Mouse (Mus musculus) kidney, adult 2 months (tissue): ENCODE data around the gene Znrf3. TPM values are rescaled to one million over a fixed set of nuclear protein-coding genes. Genes with fewer than 3 reads are reported as not detected.
A peak's percentile ranks its signal among the peaks of the same experiment; 100 is the strongest.

ENCODE experiments used
- DNase-seq: peaks from one replicate; pipeline ENCODE4 v3.0.0; 2021
- H3K27ac ChIP-seq: fragments of 200-500 bp; 2 replicates; pipeline ENCODE4 v1.5.1; 2012; ENCODE audit warnings: low read depth, low read length, control low read depth, inconsistent platforms; ENCODE audit not compliant: insufficient read depth
- H3K27me3 ChIP-seq: fragments of 200-500 bp; replicated peaks from 2 replicates; pipeline ENCODE4 v1.6.1; 2012; ENCODE audit warnings: mild to moderate bottlenecking, moderate library complexity, low read length, inconsistent platforms; ENCODE audit not compliant: control insufficient read depth, insufficient read depth
- H3K36me3 ChIP-seq: fragments of 200-500 bp; 2 replicates; pipeline ENCODE4 v1.6.1; 2012; ENCODE audit warnings: mild to moderate bottlenecking, moderate library complexity, low read length, inconsistent platforms; ENCODE audit not compliant: control insufficient read depth, insufficient read depth
- H3K4me1 ChIP-seq: fragments of 200-500 bp; 2 replicates; pipeline ENCODE4 v1.6.1; 2011; ENCODE audit warnings: low read length; ENCODE audit not compliant: control insufficient read depth, insufficient read depth
- H3K4me3 ChIP-seq: fragments of 200-500 bp; 2 replicates; pipeline ENCODE4 v1.5.1; 2011; ENCODE audit warnings: mild to moderate bottlenecking, low read depth, low read length, control low read depth; ENCODE audit not compliant: insufficient read depth
- CTCF ChIP-seq: fragments of 200-500 bp; conservative IDR thresholded peaks from 2 replicates; pipeline ENCODE4 v1.5.1; 2011; ENCODE audit warnings: low read depth, mild to moderate bottlenecking, control low read depth, low read length, moderate library complexity, mixed read lengths; ENCODE audit not compliant: insufficient read depth, insufficient read length
- POLR2A ChIP-seq: fragments of 200-500 bp; IDR thresholded peaks from one replicate; pipeline ENCODE4 v1.6.1; 2011; ENCODE audit warnings: low read depth, low read length, control low read depth
- WGBS: fragments of 180-500 bp; shearing (Covaris S2); methylation state at CpG from one replicate; pipeline ENCODE4 v1.1.7; 2018; 5-methylcytosine and 5-hydroxymethylcytosine counted together
- polyA plus RNA-seq: library from polyadenylated mRNA; depleted of rRNA; stranded (reverse); fragments of >200 nt; gene quantifications from 2 replicates; pipeline ENCODE4 v1.2.3, GENCODE M21; 2012

Znrf3 gene
- polyA plus RNA-seq, 1 experiment = 6.2 TPM

DNA sequence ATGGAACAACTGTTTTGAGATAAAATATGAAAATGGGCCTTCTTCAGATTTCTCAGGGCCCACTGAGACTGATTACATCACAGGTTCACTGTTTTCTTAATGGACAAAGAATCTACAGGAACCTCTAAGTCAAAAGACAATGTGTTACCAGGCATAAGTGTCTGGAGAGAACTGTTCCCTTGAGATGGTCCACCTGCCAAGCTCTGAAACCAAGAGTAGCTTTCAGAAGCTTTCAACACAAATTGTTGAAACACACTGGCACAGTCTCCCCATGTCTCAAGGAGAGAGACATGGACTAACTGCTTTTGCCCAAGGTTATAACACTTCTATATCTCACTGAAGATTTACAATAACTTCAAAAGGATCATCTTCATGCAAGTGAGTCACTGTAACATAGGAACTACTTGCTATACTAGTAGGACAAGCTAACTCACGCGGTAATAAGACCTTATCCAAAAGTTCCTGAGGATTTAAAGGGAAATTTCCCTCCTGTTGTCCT, 89.3 kb downstream of the Znrf3 start:
- Histone ChIP-seq H3K4me1 (0 out of 2 replicates have a peak, but pooled peaks cover 4% of the 10 kb centered on the region), H3K27ac (no peak overlapping the region), H3K27me3 (no peaks in the 10 kb centered on the region), H3K4me3 (no peak overlapping the region), H3K36me3 (no peaks in the 10 kb centered on the region)
- DNase-seq = no peak
- 93% methylated on average over 2 of the region's 2 CpGs for WGBS
- TF ChIP-seq POLR2A (no peak), CTCF (no peak)

DNA sequence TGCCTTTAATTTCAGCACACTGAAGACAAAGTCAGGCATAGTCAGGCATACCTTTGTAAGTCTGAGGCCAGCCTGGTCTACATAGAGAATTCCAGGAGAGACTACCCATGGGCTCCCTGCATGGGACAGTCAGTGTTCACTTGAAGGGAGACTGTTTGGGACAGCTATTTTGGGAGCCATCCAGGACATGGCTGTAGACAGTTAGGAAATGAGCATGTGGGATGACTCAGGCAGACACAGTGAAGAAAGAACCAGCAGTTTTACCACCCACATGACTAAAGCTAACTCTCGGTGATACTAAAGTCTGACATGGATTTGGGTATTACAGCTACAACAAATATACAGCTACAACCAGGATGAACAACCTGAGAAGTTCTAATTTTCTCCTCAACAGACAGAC, 89.9 kb downstream of the Znrf3 start:
- Histone ChIP-seq H3K27ac (no peak overlapping the region), H3K27me3 (no peaks in the 10 kb centered on the region), H3K4me1 (0 out of 2 replicates have a peak, but pooled peaks cover 4% of the 10 kb centered on the region), H3K4me3 (no peak overlapping the region), H3K36me3 (no peaks in the 10 kb centered on the region)
- no peak for TF ChIP-seq POLR2A
- TF ChIP-seq CTCF = no peak
- WGBS = 79% methylated on average over 1 of the region's 1 CpGs
- no peak for DNase-seq

DNA sequence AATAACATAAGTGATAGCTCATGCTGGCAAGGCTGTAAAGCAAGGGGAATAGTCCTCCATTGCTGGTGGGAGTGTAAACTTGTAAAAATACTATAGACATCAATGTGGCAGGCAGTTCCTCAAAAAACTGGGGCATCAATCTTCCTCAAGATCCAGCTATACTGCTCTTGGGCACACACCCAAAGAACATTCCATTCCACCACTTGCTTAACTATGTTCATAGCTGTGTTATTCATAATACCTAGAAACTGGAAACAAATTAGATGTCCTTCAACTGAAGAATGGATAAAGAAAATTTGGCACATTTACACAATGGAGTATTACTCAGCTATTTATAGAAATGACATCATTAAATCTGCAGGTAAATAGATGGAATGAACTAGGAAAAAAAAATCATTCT, 91.6 kb downstream of the Znrf3 start:
- no peak overlapping the region for H3K27ac ChIP-seq
- no peak for DNase-seq
- TF ChIP-seq CTCF (no peak), POLR2A (no peak)
- no peaks in the 10 kb centered on the region for H3K36me3 ChIP-seq
- no peaks in the 10 kb centered on the region for H3K27me3 ChIP-seq
- 0 out of 2 replicates have a peak, but pooled peaks cover 4% of the 10 kb centered on the region for H3K4me1 ChIP-seq
- no peak overlapping the region for H3K4me3 ChIP-seq

GRCm38 (mm10) chr11:5349483-5349882, 95.2 kb downstream of the Znrf3 start:
- Histone ChIP-seq H3K4me1 (peaks cover 11% of the 10 kb centered on the region), H3K36me3 (no peaks in the 10 kb centered on the region), H3K27ac (no peak overlapping the region), H3K27me3 (no peaks in the 10 kb centered on the region), H3K4me3 (no peak overlapping the region)
- no peak for DNase-seq
- 95% methylated on average over 5 of the region's 5 CpGs for WGBS
- TF ChIP-seq POLR2A = no peak
- TF ChIP-seq CTCF = no peak

GRCm38 (mm10) chr11:5346845-5347640, 97.6 kb downstream of the Znrf3 start:
- no peak overlapping the region for H3K4me3 ChIP-seq
- H3K27ac ChIP-seq = peak overlapping the region; percentile 88
- H3K27me3 ChIP-seq = no peaks in the 10 kb centered on the region
- H3K4me1 ChIP-seq = peaks cover 11% of the 10 kb centered on the region
- 25% methylated on average over 4 of the region's 4 CpGs for WGBS
- no peaks in the 10 kb centered on the region for H3K36me3 ChIP-seq
- peak; percentile 60 for DNase-seq
- TF ChIP-seq CTCF = no peak
- TF ChIP-seq POLR2A = no peak

GRCm38 (mm10) chr11:5343748-5344147, 100.9 kb downstream of the Znrf3 start:
- H3K36me3 ChIP-seq = no peaks in the 10 kb centered on the region
- H3K4me3 ChIP-seq = no peak overlapping the region
- H3K27ac ChIP-seq = no peak overlapping the region
- TF ChIP-seq CTCF (no peak), POLR2A (no peak)
- no peak for DNase-seq
- no peaks in the 10 kb centered on the region for H3K27me3 ChIP-seq
- 95% methylated on average over 4 of the region's 4 CpGs for WGBS
- H3K4me1 ChIP-seq = peaks cover 11% of the 10 kb centered on the region

DNA sequence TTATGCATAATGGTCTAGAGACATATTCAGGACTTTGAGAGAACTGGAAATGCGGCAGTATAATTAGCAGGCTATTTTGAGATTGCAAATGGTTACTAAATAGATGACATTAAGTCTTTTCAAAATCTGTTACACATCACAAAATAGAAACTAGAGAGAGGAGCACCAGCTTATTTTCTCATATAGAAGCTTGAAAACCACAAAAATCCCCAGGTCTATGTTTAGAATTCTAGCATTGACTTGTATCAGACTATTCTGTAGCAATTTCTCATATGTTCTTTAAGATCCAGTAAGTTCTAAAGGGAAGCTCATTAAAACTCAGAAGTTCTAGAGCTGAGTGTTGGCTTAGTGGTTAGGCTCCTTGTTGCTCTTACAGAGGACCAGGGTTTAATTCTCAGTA, 104.9 kb downstream of the Znrf3 start:
- no peak for DNase-seq
- TF ChIP-seq POLR2A = no peak
- 82% methylated on average over 1 of the region's 1 CpGs for WGBS
- H3K27me3 ChIP-seq = no peaks in the 10 kb centered on the region
- H3K36me3 ChIP-seq = no peaks in the 10 kb centered on the region
- no peak overlapping the region for H3K27ac ChIP-seq
- H3K4me1 ChIP-seq = peaks cover 4% of the 10 kb centered on the region; the same call in 1 of the 2 replicates
- no peak overlapping the region for H3K4me3 ChIP-seq
